19 mouse cellular contexts compared by ENCODE assay signal in genomic region chr12:99326157-99326556, GRCm38 (mm10).
DNase-seq lines count a peak whose midpoint lies in the region; ATAC-seq and TF ChIP-seq lines count a peak whose summit lies in the region.
"Had no signal": no experiment of that assay in that cellular context is flagged by ENCODE, and none has a peak within 500 bp of the region (broad histone marks: within the 10 kb centered on the region; RNA-seq: fewer than 3 reads in every experiment).

No protein-coding gene starts in this region.

- no peaks in the 10 kb centered on the region for H3K27me3 ChIP-seq in heart, embryonic 11.5 days (ENCODE audit: control insufficient read depth, insufficient read depth, low read length)
- no peaks in the 10 kb centered on the region for H3K27me3 ChIP-seq in intestine, embryonic 14.5 days (replicated peaks; ENCODE audit: control insufficient read depth, insufficient read depth, low read length)
- no peaks in the 10 kb centered on the region for H3K27me3 ChIP-seq in intestine, postnatal 0 days (replicated peaks; ENCODE audit: control insufficient read depth, insufficient read depth, low read length)

- peaks cover 37% of the 10 kb centered on the region for H3K4me1 ChIP-seq in heart, embryonic 11.5 days (ENCODE audit: control insufficient read depth, insufficient read depth, low read length)
- H3K4me1 ChIP-seq in intestine, embryonic 14.5 days (replicated peaks; ENCODE audit: control insufficient read depth, insufficient read depth, low read length), result peaks cover 11% of the 10 kb centered on the region
- H3K4me1 ChIP-seq in intestine, postnatal 0 days (replicated peaks; ENCODE audit: control insufficient read depth, insufficient read depth, low read length), result 0 out of 2 replicates have a peak, but pooled peaks cover 3% of the 10 kb centered on the region

- no peak overlapping the region for H3K4me3 ChIP-seq in heart, embryonic 11.5 days (ENCODE audit: low read depth, low read length)
- no peak overlapping the region for H3K4me3 ChIP-seq in intestine, embryonic 14.5 days (ENCODE audit: low read depth, low read length)
- no peak overlapping the region for H3K4me3 ChIP-seq in intestine, postnatal 0 days (ENCODE audit: low read depth, low read length)
- H3K4me3 ChIP-seq: erythroblast, embryonic 14.5 days had no signal

- DNase-seq in heart, adult 11 months, result no peak
- peak; percentile 42 for DNase-seq in intestine, embryonic 14.5 days (ENCODE audit: low spot score)
- DNase-seq in adrenal gland, postnatal 10 days, result no peak
- no peak for DNase-seq in urinary bladder, adult 2 months (ENCODE audit: low spot score)
- DNase-seq: adrenal gland, adult 8-10 months; cerebellum, adult 18-20 months; heart, adult 18-20 months; kidney, adult 8-10 months; kidney, postnatal 4 days; liver; liver, postnatal 0 days; lung, postnatal 14 days; thymus, postnatal 25 days had no signal

- ATAC-seq in heart, embryonic 11.5 days (replicated peaks; ENCODE audit: insufficient number of reproducible peaks, low FRiP score, low TSS enrichment), result no peak
- no peak for ATAC-seq in intestine, embryonic 14.5 days (replicated peaks; ENCODE audit: low FRiP score, low TSS enrichment, low read depth)
- no peak for ATAC-seq in intestine, postnatal 0 days
- ATAC-seq in granulocyte monocyte progenitor cell, adult 5-6 weeks (replicated peaks; ENCODE audit: poor library complexity, severe bottlenecking), result peak; percentile 52
- ATAC-seq: forebrain, embryonic 16.5 days; liver, postnatal 0 days had no signal

- H3K9me3 ChIP-seq in heart, embryonic 11.5 days (replicated peaks; ENCODE audit: control insufficient read depth, low read length), result no peaks in the 10 kb centered on the region
- H3K9me3 ChIP-seq in intestine, embryonic 14.5 days (ENCODE audit: control insufficient read depth, low read length), result no peaks in the 10 kb centered on the region
- no peaks in the 10 kb centered on the region for H3K9me3 ChIP-seq in intestine, postnatal 0 days (ENCODE audit: control insufficient read depth)

- peak overlapping the region; percentile 9 for H3K4me2 ChIP-seq in heart, embryonic 11.5 days
- H3K4me2 ChIP-seq in intestine, embryonic 14.5 days (ENCODE audit: low read length), result no peak overlapping the region
- no peak overlapping the region for H3K4me2 ChIP-seq in intestine, postnatal 0 days (replicated peaks; ENCODE audit: low read depth)
- H3K4me2 ChIP-seq: hindbrain, embryonic 14.5 days had no signal

- 40% methylated on average over 8 of the region's 8 CpGs for WGBS in heart, embryonic 11.5 days (ENCODE audit: insufficient replicate concordance)
- WGBS in intestine, embryonic 14.5 days, result 49% methylated on average over 8 of the region's 8 CpGs
- WGBS in intestine, postnatal 0 days, result 64% methylated on average over 8 of the region's 8 CpGs

- H3K27ac ChIP-seq in heart, embryonic 11.5 days (ENCODE audit: low read depth, low read length), result no peak overlapping the region
- no peak overlapping the region for H3K27ac ChIP-seq in intestine, embryonic 14.5 days (ENCODE audit: low read depth)
- H3K27ac ChIP-seq in intestine, postnatal 0 days (ENCODE audit: low read depth, low read length), result no peak overlapping the region
- H3K27ac ChIP-seq: hindbrain, embryonic 14.5 days had no signal

- TF ChIP-seq CTCF in intestine, postnatal 0 days (IDR thresholded peaks at IDR 0.05; ENCODE audit: low read depth), result no peak

- H3K9ac ChIP-seq in heart, embryonic 11.5 days (ENCODE audit: low read depth, low read length), result no peak overlapping the region
- no peak overlapping the region for H3K9ac ChIP-seq in intestine, embryonic 14.5 days (ENCODE audit: low read length)
- H3K9ac ChIP-seq in intestine, postnatal 0 days (ENCODE audit: low read depth, low read length), result no peak overlapping the region
- H3K9ac ChIP-seq: hindbrain, embryonic 14.5 days; liver, postnatal 0 days had no signal

- H3K36me3 ChIP-seq in heart, embryonic 11.5 days (ENCODE audit: control insufficient read depth, insufficient read depth, low read length), result no peaks in the 10 kb centered on the region
- H3K36me3 ChIP-seq in intestine, embryonic 14.5 days (ENCODE audit: control insufficient read depth, insufficient read depth, low read length), result no peaks in the 10 kb centered on the region
- H3K36me3 ChIP-seq in intestine, postnatal 0 days (ENCODE audit: control insufficient read depth, insufficient read depth), result no peaks in the 10 kb centered on the region
